Mouse (Mus musculus) cerebellum, postnatal 4 days (tissue): ENCODE results near the gene Plk2.
"Not testable (repeated sequence)": the region's sequence is repeated elsewhere in the genome, so short reads cannot be mapped to it uniquely, and the experiment has no call there.

Source experiments
- DNase-seq, 2 experiments: peaks; one replicate each; pipeline ENCODE4 v3.0.0; 2022; ENCODE audit warnings: low spot score in 2 of 2, mixed read lengths in 1 of 2

Gene Plk2

DNA sequence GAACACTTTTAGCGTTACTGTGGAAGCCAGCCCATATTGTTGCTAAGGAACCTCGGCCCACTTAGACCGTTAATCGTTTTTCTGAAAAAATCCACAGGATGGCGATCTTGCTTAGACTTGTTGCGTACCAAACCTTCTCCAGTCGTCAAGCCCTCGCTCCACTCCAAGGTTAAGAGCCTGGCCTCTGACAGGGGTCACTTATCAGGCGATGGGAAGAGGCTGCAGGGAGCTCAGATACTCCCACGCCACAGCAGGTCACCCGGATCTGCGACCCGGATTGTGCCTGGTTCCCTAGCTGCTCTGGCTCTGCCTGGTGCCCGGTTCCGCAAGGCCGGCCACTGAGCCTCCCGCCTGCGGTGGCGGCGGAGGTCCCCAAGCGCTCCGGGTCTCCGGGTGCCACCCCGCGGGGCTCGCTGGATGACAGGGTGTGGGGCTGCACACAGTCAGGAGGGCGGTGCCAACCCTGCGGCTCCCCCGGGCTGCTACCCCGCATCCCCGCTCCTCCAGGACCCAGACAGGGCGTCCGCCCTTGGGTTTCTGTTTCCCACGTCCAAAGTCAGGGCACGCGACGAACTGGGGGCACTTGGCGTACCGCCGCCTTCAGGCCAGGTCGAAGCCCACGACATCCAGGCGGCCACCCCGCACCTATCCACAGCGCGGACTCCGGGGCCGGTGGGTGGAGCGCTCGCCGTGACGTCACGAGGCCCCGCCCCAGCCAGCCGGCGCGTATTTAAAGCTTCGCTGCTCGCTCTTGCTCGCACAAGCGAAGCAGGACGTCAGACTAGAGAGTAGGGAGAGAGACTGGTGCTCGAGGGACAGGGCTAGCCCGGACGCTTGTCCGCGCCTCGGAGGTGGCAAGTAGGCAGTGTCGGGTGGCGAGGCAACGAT, at the start of gene Plk2:
Gene Plk2, plus strand, starts transcription at position 756 of the 888 bp plus-strand sequence.
- peak; percentile 93 to 97 for DNase-seq

DNA sequence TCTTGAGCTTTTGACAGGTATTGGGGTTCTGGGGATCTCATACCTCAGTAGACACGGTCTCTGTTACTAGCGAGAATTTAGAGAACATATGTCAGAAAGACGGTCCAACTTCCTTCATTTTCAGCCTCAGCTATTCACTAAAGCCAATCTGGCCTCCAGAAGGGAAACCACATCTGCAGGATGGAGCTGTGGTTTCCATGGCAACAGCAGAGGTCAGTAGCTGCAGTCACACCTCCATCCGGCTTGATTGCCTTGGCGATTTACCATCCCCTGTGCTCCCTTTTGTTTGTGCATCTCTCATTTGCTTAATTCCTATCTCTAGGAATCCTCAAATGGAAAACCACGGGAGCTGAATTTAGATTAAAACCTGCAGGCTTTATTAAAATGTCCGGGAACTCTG, 48.1 kb upstream of the Plk2 start:
- no peak for DNase-seq

GRCm38 (mm10) chr13:110351051-110351450, 43.8 kb upstream of the Plk2 start:
- no peak for DNase-seq

GRCm38 (mm10) chr13:110356941-110357340, 37.9 kb upstream of the Plk2 start, which contains the start of gene Gapt:
Gene Gapt (minus strand): TSS chr13:110357199.
- DNase-seq, result no peak

GRCm38 (mm10) chr13:110363722-110364121, 31.1 kb upstream of the Plk2 start:
- no peak for DNase-seq

DNA sequence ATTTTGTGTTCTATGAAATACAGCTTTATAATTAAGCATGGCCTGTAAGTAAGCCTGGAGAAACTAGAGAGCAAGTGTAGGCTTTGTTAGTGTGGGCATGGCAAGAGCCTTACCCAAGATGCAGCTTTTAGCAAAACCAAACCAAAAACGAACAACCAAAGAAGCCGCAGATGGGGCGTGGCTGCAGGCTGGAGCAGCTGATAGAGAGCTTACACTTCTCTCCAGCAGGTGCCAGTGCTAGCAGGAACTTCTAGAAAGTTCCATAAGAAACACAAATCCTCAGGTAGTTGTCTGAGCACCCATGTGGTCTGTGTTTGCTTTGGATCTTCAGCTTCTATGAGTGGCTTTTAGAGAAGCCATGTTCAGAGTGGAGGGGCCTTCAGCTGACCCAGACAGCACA, 28.4 kb upstream of the Plk2 start:
- no peak for DNase-seq

GRCm38 (mm10) chr13:110367961-110368555, 26.8 kb upstream of the Plk2 start:
- DNase-seq, result no peak

DNA sequence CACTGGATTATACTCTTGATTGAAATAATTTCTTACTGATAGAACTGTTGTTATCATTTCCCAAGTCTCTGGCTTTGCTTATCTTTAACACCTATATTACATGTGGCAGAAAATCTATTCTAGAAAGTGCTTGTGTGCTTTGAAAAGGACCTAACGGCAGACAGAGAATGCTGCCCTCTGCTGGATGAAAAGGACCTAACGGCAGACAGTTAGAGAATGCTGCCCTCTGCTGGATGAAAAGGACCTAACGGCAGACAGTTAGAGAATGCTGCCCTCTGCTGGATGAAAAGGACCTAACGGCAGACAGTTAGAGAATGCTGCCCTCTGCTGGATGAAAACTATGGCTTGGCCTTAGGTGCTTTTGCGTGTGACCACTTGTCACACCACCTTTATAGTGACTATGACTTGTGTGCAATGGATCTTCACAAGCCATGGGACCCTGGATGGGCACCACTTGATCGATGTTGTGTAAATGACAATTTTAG, 26.2 kb upstream of the Plk2 start:
- peak in 1 of 2 experiments; percentile 24 for DNase-seq

- no peak for DNase-seq
Observed at GRCm38 (mm10) chr13:110369673-110370072, 25.2 kb upstream of the Plk2 start.

DNA sequence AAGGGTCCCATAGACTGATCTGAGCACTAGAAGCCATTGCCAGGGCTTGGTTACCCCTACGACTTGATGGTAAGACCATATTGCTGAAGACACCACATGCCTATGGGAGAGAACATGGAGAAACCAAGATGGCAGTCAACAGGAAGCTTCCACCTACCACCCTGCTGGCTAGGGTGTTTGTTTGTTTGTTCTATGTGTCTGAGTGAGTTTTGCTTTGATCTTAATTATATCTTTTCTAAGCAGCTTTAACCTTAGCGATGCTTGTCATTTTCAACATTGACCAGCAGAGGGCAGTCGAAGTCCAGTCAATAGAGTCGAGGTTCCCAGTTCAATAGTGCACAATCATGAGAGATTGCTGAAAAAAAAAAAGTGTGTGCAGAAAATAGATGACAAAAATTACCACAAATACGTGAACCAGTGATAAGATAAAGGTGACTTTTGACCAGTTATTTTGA, 12.4 kb upstream of the Plk2 start:
- no peak for DNase-seq

- DNase-seq, result no peak
Observed at GRCm38 (mm10) chr13:110384514-110384913, 10.3 kb upstream of the Plk2 start.

DNA sequence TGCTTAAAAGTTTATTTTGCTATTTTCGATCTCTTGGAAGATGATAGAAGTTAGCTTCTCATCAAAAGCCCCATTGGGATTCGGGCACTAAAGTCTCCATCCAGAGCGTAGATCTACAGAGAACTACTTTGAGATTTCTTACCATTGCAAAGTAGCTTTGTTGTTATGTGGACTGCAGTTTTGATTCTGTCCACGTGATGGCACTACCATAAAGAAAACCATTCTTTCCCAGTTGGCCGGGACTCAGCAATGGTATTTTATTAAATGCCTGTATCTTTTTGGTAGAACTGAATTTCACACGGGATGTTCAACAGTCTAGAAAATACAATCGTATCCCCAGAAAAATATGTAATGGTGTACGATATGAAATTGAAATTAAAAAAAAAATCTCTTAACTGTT, 2.6 kb upstream of the Plk2 start:
- peak in 1 of 2 experiments; percentile 73 for DNase-seq

DNA sequence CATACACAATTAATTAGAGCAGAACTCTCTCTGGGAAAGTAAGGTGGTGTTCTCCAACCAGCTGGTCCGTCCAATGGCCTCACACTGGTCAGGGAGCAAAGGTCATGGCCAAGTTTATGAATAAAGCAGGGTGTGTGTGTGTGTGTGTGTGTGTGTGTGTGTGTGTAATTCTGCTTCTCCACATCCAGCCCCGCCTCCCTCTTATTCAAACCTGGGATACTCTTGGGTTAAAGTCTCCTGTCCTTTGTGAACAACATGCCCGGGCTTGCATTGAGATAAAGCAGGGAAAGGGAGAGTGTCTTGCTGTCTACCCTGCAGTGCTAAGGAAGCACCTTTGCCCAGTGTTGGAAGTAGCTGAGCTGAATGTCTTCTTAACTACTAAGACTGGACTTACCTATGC, 2.2 kb upstream of the Plk2 start:
- no peak for DNase-seq

- DNase-seq, result no peak
Observed at GRCm38 (mm10) chr13:110395179-110395794, 441 bp downstream of the Plk2 start.

DNA sequence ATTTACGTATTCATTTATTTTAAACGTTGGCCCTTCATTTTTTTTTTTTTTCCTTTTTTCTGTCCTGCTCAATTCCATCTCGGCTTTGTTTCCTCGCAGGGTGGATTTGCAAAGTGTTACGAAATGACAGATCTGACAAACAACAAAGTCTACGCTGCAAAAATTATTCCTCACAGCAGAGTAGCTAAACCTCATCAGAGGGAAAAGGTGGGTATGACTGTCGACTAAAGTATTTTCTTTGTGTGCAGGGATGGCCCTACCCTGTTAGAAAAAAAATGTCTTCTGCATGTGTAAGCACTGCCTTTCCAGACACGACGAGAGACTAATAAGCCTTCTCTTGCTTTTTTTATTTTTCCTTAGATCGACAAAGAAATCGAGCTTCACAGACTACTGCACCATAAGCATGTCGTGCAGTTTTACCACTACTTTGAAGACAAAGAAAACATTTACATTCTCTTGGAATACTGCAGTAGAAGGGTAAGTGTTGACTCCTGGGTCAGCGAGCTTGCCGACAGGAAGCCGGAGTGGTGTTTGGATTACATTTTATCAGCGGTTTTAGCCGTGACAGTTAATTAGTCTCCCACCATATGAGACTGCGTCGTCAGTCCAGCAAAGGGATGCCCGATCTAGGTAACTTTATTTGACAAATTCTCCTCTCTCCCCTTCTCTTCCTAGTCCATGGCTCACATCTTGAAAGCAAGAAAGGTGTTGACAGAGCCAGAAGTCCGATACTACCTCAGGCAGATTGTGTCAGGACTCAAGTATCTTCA, 1.3 kb downstream of the Plk2 start:
- no peak for DNase-seq

DNA sequence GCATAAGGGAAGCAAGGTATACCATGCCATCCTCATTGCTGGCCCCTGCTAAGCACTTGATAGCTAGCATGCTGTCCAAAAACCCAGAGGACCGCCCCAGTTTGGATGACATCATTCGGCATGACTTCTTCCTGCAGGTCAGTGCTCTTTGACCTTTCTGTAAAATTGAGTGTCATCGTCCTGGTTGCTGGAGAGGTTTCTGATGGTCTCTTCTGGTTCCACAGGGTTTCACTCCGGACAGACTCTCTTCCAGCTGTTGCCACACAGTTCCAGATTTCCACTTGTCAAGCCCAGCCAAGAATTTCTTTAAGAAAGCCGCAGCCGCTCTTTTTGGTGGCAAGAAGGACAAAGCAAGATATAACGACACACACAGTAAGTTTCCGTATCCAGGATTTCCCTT, 2.9 kb downstream of the Plk2 start:
- DNase-seq, result no peak

DNA sequence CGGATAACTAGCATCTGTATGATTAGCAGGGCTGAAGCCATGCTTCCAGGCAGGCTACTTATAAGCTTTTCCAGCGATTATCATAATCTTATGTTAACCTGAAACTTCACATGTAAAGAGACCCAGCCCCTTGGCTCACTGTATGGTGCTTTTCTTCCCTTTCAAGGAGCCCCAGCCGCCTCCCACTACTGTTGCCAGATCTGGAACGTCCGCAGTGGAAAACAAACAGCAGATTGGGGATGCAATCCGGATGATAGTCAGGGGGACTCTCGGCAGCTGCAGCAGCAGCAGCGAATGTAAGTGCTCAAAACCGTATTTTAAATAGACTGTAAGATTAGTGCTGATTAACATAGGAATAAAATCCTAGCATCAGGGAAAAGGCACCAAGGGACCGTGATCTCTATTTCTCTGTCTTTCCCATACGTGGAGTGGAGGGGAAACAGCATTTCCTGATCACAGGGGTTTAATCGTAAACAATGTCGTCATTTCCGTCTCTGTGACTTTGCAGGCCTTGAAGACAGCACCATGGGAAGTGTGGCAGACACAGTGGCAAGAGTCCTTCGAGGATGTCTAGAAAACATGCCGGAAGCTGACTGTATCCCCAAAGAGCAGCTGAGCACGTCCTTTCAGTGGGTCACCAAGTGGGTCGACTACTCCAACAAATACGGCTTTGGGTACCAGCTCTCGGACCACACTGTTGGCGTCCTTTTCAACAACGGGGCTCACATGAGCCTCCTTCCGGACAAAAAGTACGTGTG, 3.8 kb downstream of the Plk2 start:
- DNase-seq, result no peak

DNA sequence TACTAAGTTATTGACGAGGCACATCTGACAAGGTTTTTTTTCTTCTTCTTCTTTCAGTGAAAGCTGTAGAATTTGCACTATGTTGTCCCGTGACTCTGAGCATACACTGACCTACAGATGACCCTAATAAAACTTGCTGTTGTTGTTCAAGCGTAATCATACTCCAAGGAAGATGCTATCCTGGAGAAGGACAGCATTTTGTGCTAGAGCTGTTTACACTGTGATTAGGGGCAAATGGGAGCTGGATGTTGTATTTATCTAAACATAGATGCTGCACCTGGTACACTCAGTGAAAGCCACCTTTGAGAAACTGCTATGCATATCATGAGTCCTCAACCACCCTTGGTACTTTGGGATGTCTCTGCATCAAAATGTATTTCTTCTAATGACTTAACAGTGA, 6.6 kb downstream of the Plk2 start:
- DNase-seq, result no peak

GRCm38 (mm10) chr13:110401877-110402276, 7.0 kb downstream of the Plk2 start:
- DNase-seq, result no peak

DNA sequence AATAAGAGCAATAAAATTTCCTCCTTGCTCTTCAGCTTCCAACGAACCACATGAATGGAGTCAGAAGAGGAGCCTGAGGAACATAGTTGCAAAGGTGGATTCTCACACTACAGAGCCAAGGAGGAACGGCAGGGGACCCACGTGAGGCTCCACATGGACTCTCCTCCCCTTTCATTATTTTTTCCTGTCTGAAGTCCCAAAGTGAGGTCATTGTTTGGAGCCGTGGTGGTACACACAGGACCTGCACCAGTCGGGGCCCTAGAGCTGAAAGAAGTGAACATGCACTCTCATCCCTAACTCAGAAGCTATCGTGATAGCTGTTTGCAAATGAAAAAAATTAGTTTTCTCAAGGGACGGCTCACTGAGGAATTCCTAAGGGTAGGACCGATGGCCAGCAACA, 9.2 kb downstream of the Plk2 start:
- DNase-seq, result no peak

GRCm38 (mm10) chr13:110404686-110405085, 9.8 kb downstream of the Plk2 start:
- DNase-seq, result not testable (repeated sequence)
